Mouse (Mus musculus) layer of hippocampus, adult 8-10 months (tissue): ENCODE measurements around the gene Stk11ip. TPM values are rescaled to one million over a fixed set of nuclear protein-coding genes. Genes with fewer than 3 reads are reported as not detected.

Experiments
- DNase-seq, 2 experiments: peaks; one replicate each; pipeline ENCODE4 v3.0.0; 2022; ENCODE audit warnings: low spot score in 2 of 2
- total RNA-seq, 4 experiments: library from RNA; stranded (reverse); gene quantifications; 2 replicates each; pipeline ENCODE4 v1.2.4; 2022

The Stk11ip gene
- total RNA-seq, 4 experiments from 2014 or later = 26.8 to 36.5 (median 30.1) TPM

DNA sequence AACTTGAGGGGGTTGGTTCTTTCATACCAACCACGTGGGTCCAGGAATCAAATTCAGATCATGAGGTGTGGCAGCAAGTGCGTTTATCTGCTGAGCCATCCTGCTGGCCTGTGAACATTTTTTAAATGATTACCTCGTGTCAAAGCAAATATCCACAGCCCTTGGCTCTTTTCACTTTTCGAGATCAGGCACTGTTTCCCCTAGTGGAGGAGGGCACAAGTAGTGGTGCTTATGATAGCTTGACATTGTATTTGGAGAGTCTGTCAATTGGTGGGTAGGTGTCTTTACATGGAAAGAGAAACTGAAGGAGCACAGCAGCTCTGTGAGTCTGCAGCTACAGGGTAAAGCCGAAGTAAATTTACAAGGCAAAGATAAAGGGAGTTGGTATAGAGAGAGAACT lies 43.6 kb downstream of the Stk11ip start:
- no peak for DNase-seq

- DNase-seq = no peak
Measured at GRCm38 (mm10) chr1:75565616-75566015, 44.3 kb downstream of the Stk11ip start.

DNA sequence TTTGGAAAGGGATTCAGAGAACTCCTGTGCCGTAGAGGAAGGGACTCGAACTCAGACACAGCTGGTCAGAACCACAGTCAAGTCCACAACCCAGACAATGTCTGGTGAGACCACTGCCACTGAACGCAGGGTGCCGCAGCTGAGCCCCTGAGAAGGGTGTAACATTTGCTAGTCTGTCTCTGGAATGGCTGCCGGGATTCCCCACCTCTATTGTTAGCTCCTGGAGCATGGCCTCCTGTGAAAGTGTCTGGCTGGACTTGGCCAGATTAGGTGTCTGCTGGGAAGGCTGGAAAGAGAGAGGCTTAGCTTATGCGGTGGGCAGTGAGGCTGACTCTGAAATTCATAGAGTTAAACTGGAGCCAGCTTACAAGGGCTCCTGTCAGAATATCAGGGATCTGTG lies 49.1 kb downstream of the Stk11ip start:
- no peak for DNase-seq

GRCm38 (mm10) chr1:75572776-75573175 lies 51.4 kb downstream of the Stk11ip start:
- DNase-seq = no peak

DNA sequence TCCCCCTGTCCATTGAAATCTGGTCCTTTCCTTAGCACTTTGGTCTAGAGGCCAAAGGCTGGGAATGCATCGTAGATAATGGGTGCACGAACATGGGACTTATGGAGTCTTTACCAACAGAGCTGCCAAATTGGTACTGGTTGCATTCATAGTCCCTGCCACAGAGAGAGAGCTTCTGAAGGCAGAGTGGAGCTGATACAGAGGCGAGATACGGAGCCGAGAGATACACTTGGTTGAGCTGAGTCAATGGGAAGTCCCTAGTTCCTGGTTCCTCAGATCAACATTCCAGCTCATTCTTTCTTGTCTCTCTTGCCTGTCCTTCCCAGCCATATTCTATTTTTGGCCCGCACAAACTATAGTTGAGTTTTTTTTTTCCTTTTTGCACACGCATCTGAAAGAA lies 52.4 kb downstream of the Stk11ip start:
- no peak for DNase-seq

- DNase-seq = no peak
Measured at GRCm38 (mm10) chr1:75574476-75575310, 53.4 kb downstream of the Stk11ip start.

DNA sequence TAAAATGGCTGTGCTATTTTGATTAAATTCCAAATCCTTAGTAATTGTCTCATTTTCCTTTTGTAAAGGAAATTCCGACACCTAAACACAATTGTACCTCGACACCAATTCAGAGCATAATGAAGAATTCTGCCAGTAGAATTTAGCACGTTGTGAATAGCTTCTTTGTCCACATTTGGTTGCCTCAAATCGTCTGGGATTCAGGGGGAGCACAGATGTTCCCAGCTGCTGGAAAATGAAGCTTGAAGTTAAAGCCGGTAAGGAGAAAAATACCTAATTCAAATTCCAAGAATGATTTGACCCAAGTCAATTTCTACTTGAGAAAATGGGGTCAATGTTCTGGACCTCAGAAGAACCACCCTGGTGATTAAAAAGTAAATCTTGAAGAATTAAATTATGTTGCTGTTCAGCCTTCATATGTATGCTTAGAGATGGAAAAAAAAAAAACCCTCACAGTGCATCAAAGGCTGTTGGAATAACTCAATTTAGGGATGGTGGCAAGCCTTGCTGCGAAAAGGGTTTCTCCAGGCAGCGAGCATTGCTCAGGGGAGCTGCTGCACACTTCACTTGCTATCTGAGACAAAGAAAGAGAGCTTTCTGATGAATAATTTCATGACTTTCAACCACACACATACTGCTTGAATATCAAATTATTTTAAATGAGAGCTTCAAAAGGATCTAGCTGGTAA lies 60.8 kb downstream of the Stk11ip start:
- no peak for DNase-seq

GRCm38 (mm10) chr1:75582625-75582956 lies 61.3 kb downstream of the Stk11ip start:
- no peak for DNase-seq

DNA sequence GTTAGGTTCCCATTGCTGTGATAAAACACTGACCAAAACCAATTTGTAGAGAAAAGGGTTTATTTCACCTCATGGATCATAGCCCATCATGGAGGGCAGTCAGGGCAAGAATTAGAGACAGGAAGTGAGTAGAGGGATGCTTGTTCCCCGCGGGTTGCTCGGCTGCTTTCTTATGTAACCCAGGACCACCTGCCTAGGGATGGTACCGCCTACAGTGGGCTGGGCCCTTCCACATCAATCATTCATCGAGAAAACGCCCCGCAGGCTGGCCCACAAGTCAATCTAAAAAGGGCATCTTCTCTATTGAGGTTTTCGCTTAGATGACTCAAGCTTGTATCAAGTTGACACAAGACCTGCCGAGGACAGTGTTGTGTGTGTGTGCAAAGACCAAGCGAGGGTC lies 61.7 kb downstream of the Stk11ip start:
- DNase-seq = no peak

DNA sequence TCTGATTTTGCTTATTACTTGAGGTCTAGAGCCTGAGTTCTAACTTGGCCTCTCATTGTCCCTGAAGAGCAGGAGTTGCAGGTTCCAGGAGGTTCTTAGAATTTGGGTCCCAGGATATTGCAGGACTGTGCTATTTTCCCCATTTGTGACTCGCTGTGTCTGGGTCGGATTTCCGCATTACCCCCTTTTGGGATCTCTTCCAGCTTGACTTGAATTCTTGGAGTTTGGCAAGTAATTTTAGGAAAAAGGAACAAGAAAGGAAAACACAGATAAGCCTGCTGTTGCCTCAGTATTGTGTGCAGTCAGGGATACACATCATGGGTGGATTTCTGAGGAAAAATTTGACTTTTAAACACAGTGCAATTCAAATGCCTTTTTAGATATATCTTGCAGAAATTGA lies 65.5 kb downstream of the Stk11ip start:
- DNase-seq = no peak

Other genes with a start within 250 kb of the Stk11ip start
- 100 to 1,000 TPM; 102 to 169 (median 125) TPM for gene Resp18, start 243.1 kb upstream of the Stk11ip start, total RNA-seq
- 10 to 100 TPM; 41.2 to 49.8 (median 45.4) TPM for gene Dnpep, start 203.5 kb upstream of the Stk11ip start, total RNA-seq
- gene Des, start 161.2 kb upstream of the Stk11ip start, total RNA-seq = 1 to 10 TPM in 3 of 4 experiments, under 1 TPM in 1; 0.60 to 1.9 (median 1.5) TPM
- gene Speg, start 146.2 kb upstream of the Stk11ip start, total RNA-seq = 100 to 1,000 TPM; 168 to 185 (median 182) TPM
- 10 to 100 TPM; 58.3 to 77.2 (median 72.7) TPM for gene Gmppa, start 85.6 kb upstream of the Stk11ip start, total RNA-seq
- 1 to 10 TPM; 5.8 to 6.6 (median 6.0) TPM for gene Asic4, start 71.1 kb upstream of the Stk11ip start, total RNA-seq
- gene Chpf, start 42.2 kb upstream of the Stk11ip start, total RNA-seq = 10 to 100 TPM; 71.4 to 79.7 (median 77.2) TPM
- gene Tmem198, start 42.0 kb upstream of the Stk11ip start, total RNA-seq = 10 to 100 TPM; 49.1 to 64.8 (median 55.6) TPM
- gene Obsl1, start 15.1 kb upstream of the Stk11ip start, total RNA-seq = 10 to 100 TPM; 20.8 to 25.7 (median 23.1) TPM
- gene Inha, start 14.5 kb upstream of the Stk11ip start, total RNA-seq = 10 to 100 TPM; 13.0 to 19.2 (median 16.8) TPM
- gene Slc4a3, start 24.7 kb downstream of the Stk11ip start, total RNA-seq = 100 to 1,000 TPM; 110 to 153 (median 129) TPM